Mouse (Mus musculus) intestine, embryonic 16.5 days (tissue): ENCODE measurements at regions not wholly inside any gene's neighbourhood (a gene's known extent, or its start where the extent isn't known, plus 50 kb on each side); places are given as distances from the start of the nearest gene placed in this dataset.

ENCODE experiments used
- ATAC-seq: fragments of 200-750 bp; cut with Nextera tagmentation; 2 replicates; pipeline ENCODE4 v1.8.0; 2017; ENCODE audit warnings: moderate TSS enrichment, moderate library complexity
- H3K27ac ChIP-seq: fragments of 300-500 bp; sonication (generic); 2 replicates; pipeline ENCODE4 v1.5.1; 2014; ENCODE audit warnings: mild to moderate bottlenecking, low read length
- H3K27me3 ChIP-seq: fragments of 300-500 bp; sonication (generic); replicated peaks from 2 replicates; pipeline ENCODE4 v1.6.1; 2014; ENCODE audit warnings: low read length, control low read depth, mixed read lengths; ENCODE audit not compliant: control insufficient read depth, insufficient read depth
- H3K36me3 ChIP-seq: fragments of 300-500 bp; sonication (generic); 2 replicates; pipeline ENCODE4 v1.6.1; 2014; ENCODE audit warnings: low read length, control low read depth; ENCODE audit not compliant: control insufficient read depth, insufficient read depth
- H3K4me1 ChIP-seq: fragments of 300-500 bp; sonication (generic); 2 replicates; pipeline ENCODE4 v1.6.1; 2014; ENCODE audit warnings: low read length, control low read depth, mixed read lengths; ENCODE audit not compliant: control insufficient read depth, insufficient read depth
- H3K4me2 ChIP-seq: fragments of 300-500 bp; sonication (generic); 2 replicates; pipeline ENCODE4 v1.6.1; 2014; ENCODE audit warnings: low read depth, low read length, control low read depth
- H3K4me3 ChIP-seq: fragments of 300-500 bp; sonication (generic); 2 replicates; pipeline ENCODE4 v1.5.1; 2014; ENCODE audit warnings: mild to moderate bottlenecking, low read length
- H3K9ac ChIP-seq: fragments of 300-500 bp; sonication (generic); 2 replicates; pipeline ENCODE4 v1.6.1; 2014; ENCODE audit warnings: low read depth, low read length
- H3K9me3 ChIP-seq: fragments of 300-500 bp; sonication (generic); 2 replicates; pipeline ENCODE4 v1.6.1; 2016; ENCODE audit warnings: low read length, control low read depth; ENCODE audit not compliant: control insufficient read depth
- WGBS: fragments of 180-500 bp; shearing (Covaris S2); extraction: QIAGEN DNeasy Blood & Tissue Kit; methylation state at CpG from one replicate; pipeline ENCODE4 v1.1.7; 2014; 5-methylcytosine and 5-hydroxymethylcytosine counted together

DNA sequence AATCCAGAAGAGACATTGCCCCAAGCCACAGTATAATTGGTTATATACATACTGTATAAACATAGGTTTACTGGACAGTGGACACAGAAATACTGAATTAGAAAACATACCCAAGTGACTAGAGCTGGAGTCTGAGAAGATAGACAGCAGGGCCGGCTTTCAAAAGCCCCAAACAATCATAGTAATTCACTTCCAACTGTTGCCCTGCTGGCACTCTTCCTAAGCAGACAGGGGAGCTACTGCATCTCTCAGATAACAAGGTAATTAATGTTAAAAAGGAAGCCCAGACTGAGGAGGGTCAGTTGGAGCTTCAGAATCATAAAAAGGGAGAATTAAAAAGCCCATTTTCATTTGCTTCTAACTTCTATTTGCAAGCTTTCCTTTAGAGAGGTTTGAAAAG lies 764.5 kb downstream of the Vgll3 start:
- H3K9me3 ChIP-seq = no peaks in the 10 kb centered on the region
- H3K36me3 ChIP-seq = no peaks in the 10 kb centered on the region
- no peak for ATAC-seq
- H3K27me3 ChIP-seq = no peaks in the 10 kb centered on the region
- no peak overlapping the region for H3K4me3 ChIP-seq
- no peaks in the 10 kb centered on the region for H3K4me1 ChIP-seq
- H3K9ac ChIP-seq = no peak overlapping the region
- no peak overlapping the region for H3K27ac ChIP-seq
- 54% methylated on average over 1 of the region's 1 CpGs for WGBS
- H3K4me2 ChIP-seq = no peak overlapping the region

DNA sequence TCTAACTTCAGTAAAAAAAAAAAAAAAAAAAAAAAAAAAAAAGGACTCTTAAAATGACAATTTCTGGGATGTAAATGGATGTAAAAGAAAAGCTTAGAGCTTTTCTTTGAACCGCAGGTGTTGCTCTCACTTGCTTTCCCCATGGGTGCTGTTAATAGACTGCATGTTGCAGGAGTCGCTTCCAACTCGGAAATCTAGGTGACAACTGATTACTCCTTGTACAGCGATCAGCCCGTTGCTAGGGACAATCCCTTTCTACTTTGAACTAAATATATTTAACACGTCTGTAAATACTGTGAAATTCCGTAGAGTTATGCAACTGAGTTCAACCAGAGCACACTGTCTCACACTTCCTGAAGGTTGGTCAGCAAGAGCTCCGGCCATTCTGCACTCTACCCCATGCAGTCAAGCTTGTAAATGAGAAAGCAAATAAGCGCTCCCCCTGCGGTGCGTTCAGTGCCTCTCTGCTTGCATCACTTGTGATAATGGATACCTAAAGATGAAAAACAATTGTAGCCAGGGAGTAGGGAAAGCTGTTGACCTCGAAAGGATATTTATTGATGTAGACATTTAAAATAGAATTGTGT lies 770.7 kb downstream of the Vgll3 start:
- Histone ChIP-seq H3K4me1 (no peaks in the 10 kb centered on the region), H3K27ac (no peak overlapping the region), H3K9ac (no peak overlapping the region), H3K4me3 (0 out of 2 replicates have a peak overlapping the region, but pooled peaks have one; percentile 0), H3K27me3 (no peaks in the 10 kb centered on the region), H3K36me3 (no peaks in the 10 kb centered on the region), H3K4me2 (0 out of 2 replicates have a peak overlapping the region, but pooled peaks have one; percentile 6), H3K9me3 (no peaks in the 10 kb centered on the region)
- ATAC-seq = peak; percentile 88
- 8% methylated on average over 12 of the region's 12 CpGs for WGBS

DNA sequence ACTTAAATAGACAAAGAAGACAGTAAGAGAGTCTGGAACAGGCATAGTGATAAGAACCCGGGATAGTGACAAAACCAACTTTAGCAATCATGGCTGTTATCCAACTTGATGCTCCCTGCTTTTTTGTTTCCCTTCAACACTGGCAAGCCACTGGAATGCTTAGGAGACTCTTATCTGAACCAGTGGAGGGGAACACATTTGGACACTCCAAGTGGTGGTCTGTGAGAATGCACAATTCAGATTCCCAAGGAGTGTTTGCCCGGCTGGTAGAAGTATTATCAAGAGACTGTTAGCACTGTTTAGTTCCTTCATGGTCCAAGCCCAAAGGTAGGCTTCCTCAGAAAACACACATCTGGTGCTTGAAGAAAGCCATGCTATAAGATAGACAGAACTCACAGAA lies 787.2 kb downstream of the Vgll3 start:
- no peak overlapping the region for H3K9ac ChIP-seq
- H3K9me3 ChIP-seq = no peaks in the 10 kb centered on the region
- H3K27me3 ChIP-seq = no peaks in the 10 kb centered on the region
- no peaks in the 10 kb centered on the region for H3K4me1 ChIP-seq
- H3K27ac ChIP-seq = no peak overlapping the region
- H3K4me2 ChIP-seq = no peak overlapping the region
- ATAC-seq = no peak
- WGBS = 62% methylated on average over 2 of the region's 2 CpGs
- no peak overlapping the region for H3K4me3 ChIP-seq
- H3K36me3 ChIP-seq = no peaks in the 10 kb centered on the region

DNA sequence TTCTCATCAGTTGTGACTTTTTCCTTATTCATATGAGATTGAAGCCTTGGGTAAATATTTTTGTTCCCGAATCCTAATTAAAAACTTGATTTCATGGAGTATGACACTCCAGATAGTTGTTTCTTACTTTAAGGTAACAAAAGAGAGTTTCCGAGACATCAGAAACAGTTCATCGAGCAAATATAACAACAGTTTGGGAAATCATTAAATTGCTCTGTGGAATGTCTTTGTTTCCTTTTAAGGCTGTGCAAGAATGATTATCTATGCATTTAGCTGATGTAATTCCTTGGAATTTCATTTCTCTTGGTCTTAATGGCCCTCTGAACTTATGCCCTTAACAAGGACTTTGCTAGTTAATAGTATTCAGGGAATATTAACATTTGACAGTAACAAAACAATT lies 787.6 kb downstream of the Vgll3 start:
- Histone ChIP-seq H3K4me2 (no peak overlapping the region), H3K9ac (no peak overlapping the region), H3K36me3 (no peaks in the 10 kb centered on the region), H3K27me3 (no peaks in the 10 kb centered on the region), H3K4me3 (no peak overlapping the region), H3K4me1 (no peaks in the 10 kb centered on the region), H3K9me3 (no peaks in the 10 kb centered on the region), H3K27ac (no peak overlapping the region)
- WGBS = 77% methylated on average over 3 of the region's 3 CpGs
- ATAC-seq = no peak

DNA sequence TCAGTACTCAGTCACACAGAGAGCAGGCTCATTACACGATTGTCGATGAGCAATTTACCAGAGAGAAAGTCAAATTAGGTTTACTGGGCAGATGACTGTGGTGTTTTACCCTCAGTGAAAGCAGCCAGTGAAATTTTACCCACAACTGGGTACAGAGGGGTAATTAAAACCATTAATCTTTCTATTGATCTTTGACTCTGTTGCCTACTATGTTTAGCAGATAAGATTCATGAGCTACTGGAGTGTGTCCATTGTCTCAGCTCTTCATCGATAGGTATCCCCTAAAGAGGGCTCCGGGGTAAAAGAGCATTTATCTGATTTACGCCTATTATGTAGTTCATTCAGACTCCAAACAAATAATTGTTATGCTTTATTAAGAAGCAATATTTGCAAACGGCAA lies 788.8 kb downstream of the Vgll3 start:
- ATAC-seq = no peak
- Histone ChIP-seq H3K9ac (no peak overlapping the region), H3K4me1 (no peaks in the 10 kb centered on the region), H3K27ac (no peak overlapping the region), H3K9me3 (no peaks in the 10 kb centered on the region), H3K4me2 (no peak overlapping the region), H3K4me3 (no peak overlapping the region), H3K36me3 (no peaks in the 10 kb centered on the region), H3K27me3 (no peaks in the 10 kb centered on the region)
- WGBS = 66% methylated on average over 6 of the region's 6 CpGs
